Mouse (Mus musculus) gonadal fat pad, adult 2 months (tissue): ENCODE data around the gene Eci1. TPM values are rescaled to one million over a fixed set of nuclear protein-coding genes. Genes with fewer than 3 reads are reported as not detected.

ENCODE experiments used
- DNase-seq: peaks from one replicate; pipeline ENCODE4 v3.0.0-alpha.2; 2012; ENCODE audit warnings: low read depth
- polyA plus RNA-seq: library from polyadenylated mRNA; depleted of rRNA; stranded (reverse); fragments of >200 nt; gene quantifications from 2 replicates; pipeline ENCODE4 v1.2.3, GENCODE M21; 2012

The Eci1 gene
- polyA plus RNA-seq, 1 experiment, result 137 TPM

DNA sequence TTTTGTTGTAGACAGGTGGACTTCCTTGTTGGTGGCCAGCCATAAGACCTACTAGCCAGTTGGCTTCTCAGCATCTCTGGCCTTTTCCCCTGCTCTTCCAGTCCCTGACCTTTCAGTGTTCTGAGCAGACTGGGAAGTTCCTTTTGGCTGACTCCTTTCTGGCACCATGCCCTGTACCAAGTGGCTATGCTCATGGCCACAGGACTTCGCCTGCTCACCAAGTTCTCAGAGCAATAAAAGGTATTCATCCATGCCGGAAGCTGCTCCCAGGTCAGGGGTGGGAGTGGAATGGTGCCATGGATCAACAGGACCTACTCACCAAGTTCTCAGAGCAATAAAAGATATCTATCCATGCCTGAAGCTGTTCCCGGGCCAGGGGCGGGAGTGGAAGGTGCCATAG is 46.1 kb downstream of the Eci1 start:
- DNase-seq, result no peak

- DNase-seq, result no peak
These were observed 47.3 kb downstream of the Eci1 start, which contains the start of gene Bricd5 for GRCm38 (mm10) chr17:24473612-24474275. Gene Bricd5, plus strand, starts transcription at chr17:24473884.

DNA sequence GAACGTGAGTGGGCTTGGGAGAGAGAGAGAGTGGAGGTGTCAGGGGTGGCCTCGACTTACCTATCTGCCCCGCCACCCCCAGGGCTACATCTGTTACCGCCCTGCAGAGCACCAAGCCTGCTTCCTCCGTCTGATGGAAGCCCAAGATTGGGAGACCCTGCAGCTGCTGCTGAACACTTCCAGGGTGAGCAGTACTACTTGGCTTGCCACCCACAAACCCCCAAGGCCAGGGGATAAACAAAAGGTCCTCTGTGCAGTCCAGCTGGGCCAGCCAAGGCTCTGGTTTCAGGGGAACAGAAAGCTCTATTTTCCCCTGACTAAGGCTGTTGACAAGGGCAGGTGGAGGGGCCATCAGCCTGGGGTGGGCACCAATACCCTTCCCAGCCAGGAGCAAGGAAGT is 48.1 kb downstream of the Eci1 start:
- no peak for DNase-seq

DNA sequence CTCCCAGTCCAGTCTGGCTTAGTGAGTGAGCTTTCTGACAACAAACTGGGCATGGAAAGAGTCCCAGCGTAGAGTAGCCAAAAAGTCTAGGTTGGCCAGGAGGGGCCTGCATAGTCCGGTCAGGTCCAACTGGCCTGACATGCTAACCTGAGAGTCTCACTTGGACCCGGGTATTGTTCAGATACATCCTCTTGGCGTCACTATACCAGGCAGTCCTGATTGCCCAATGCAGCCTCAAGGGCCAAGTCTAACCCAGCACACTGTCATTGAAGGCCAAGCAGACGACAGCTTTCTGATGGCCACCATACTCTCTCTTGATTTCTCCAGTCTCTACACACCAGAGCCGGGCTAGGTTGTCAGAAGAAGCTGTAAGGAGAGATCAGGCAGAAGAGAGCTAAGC is 49.1 kb downstream of the Eci1 start:
- DNase-seq, result no peak

GRCm38 (mm10) chr17:24476022-24476776 is 49.8 kb downstream of the Eci1 start:
- no peak for DNase-seq

DNA sequence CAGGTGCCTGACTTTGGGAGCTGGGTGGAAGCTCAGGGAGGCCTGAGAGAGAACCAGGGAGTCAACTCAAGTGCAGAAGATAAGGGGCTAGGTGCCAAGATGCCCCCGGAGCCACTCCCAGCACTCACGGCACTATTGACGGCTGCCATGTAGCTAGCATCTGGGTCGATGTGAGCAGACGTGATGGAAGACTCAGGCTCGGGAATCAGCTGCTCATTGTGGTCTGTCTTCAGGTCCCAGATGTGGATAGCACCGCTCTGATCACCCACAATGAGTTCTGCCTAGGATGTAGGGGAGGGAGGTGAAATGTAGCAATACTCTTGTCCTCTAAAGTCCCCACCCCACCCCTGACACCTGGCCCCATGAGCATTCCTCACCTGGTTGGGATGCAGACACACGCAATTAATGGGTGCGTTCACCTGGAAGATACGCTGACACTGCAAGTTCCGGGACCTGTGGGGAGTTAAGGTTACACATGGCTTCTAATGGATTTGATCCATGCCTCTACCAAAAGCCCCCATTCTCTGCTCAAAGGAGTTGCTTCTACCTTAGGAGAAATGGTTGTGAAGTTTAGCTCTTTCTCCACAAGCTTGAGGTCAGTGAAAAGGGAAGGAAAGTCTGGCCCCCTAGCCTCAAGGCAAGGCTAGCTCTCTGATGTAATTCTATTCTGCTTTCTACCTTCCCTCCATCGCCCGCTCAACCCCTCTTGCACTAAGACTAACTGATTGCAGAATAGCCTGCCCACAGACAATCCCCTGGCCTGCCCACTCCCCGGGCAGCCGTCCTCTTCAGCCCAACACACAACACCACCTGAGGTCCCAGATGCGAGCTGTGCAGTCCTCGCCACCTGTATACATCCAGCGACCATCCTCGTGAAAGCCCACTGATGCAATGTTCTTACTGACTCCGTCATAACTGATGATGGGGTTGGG is 50.9 kb downstream of the Eci1 start:
- no peak for DNase-seq

GRCm38 (mm10) chr17:24477985-24478600 is 51.7 kb downstream of the Eci1 start:
- DNase-seq, result no peak

DNA sequence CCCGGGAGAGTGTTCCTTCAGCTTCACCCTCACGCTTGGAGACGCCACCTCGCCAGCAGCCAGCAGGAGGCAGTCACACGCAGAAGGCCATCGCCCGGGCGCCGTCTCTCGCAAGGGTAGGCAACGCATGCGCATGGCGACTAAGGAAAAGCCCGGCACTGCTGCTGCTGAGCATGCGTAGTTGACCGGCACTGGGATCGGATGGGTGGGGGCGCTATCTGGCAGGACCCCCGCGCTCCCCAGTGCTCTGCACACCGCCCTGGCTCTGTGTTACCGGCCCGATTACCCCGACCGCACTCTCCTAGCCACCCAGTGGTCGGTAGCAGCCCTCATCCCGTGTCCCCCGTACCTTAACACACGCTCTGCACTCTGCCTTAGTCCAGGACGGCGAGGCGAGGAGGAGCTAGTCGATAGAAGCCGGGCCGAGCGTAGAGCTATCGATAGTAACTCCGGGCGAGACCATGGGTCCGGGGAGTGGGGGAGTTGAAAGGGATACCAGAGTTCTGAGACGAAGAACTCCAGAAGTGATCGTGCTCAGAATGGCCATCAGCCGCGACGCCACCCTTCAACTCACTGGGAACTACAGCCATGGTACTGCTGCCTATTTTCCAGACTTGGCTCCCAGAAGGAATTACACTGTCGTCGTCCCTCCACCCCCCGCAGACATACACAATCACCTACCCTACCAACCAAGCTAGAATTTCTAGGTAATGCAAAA is 52.4 kb downstream of the Eci1 start, which contains the start of gene Mlst8:
Gene Mlst8 (minus strand): TSS at position 416 of the 718 bp plus-strand sequence.
- DNase-seq, result no peak

- no peak for DNase-seq
These were observed 53.0 kb downstream of the Eci1 start for GRCm38 (mm10) chr17:24479431-24479830.

- no peak for DNase-seq
These were observed 53.9 kb downstream of the Eci1 start for GRCm38 (mm10) chr17:24480201-24480826.

DNA sequence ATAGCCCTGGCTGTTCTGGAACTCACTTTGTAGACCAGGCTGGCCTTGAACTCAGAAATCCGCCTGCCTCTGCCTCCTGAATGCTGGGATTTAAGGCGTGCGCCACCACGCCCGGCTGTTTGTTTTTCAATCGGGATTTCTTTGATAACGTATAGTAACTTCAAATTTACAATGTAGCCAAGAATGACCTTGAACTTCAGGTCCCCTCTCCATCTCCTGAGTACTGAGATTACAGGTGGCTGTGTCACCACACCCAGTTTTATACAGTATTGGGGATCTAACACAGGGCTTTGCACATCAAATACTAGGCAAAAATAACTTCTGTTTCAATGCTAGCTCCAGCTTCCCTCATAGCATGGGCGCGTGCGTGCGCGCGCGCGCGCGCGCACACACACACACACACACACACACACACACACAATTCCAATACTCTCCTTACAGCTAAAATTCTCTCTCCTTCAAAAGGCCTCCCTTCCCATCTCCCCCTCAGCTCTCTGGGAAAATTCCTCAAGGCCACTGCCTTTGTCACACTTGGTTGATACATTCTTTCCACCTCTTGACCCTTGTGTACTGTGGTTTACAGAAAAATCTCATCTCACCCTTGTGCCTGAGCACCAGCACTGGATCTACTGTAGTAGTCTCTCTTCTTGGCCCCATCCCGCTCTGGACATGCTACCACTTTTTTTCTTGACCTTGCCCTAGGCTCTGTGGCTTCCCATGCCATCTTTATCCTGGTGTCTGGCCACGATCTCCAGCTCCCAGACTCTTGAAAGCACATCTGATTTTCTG is 54.8 kb downstream of the Eci1 start:
- DNase-seq, result no peak

GRCm38 (mm10) chr17:24483495-24483894 is 57.1 kb downstream of the Eci1 start:
- no peak for DNase-seq

DNA sequence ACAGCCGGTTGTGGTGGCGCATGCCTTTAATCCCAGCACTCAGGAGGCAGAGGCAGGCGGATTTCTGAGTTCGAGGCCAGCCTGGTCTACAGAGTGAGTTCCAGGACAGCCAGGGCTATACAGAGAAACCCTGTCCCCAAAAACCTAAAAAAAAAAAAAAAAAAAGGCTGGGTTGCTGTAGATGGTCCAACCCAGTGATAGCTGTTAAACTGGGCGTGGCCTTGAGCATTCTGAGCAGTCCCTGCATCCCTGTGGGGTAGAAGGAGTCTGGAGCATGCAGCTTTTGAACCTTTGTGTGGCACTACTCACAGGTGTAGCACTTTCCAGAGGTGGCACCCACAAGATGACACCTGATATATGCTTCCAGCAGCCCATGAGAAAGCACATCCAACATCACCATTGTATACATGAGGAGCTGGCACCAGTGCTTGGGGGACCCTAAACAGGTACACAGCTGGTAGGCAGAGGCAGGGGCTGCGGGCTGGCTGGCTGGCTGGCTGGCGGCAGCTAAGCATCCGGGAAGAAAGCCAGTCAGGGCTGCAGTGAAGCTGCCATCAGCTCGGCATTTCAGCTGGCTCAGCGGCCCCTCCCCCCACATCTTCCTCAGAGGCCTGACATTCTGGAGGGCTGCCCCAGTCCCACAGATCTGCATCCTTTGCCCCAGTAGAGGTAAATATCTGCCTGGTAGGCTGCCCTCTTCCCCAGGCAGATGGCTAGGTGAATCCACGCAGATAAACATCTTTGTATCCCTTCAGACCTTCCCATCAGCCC is 58.8 kb downstream of the Eci1 start:
- no peak for DNase-seq

DNA sequence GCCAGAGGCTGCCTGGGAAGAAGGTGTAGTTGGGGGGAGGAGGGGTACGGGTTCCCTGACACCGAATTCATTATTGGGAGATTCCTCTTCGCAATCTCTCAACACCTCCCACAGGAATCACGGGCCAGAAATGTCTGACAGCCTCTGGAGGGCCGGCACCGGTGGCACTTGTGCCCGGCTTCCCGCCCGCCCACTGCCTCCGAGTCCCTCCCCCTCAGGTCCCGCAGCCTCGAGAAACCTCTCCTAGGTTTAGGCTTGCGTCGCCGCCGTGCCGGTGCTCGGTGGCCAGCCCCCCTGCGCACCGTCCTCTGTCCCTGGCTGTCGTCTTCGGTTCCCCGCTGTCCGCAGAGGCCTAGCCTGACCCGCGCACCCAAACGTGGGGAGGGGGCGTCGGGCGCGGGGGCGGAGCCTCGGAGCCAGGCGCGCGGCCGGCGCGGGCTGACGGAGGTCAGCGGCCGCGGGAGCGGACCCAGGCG is 61.8 kb downstream of the Eci1 start, which contains the start of gene Caskin1:
Gene Caskin1 (plus strand): TSS at position 416 of the 476 bp plus-strand sequence.
- no peak for DNase-seq

- DNase-seq, result no peak
These were observed 62.3 kb downstream of the Eci1 start for GRCm38 (mm10) chr17:24488662-24489264.
